Mouse (Mus musculus): ENCODE measurements around the gene Tpm1. TPM values are rescaled to one million over a fixed set of nuclear protein-coding genes. Genes with fewer than 3 reads are reported as not detected.
A peak's percentile ranks its signal among the peaks of the same experiment; 100 is the strongest.

The Tpm1 gene
- total RNA-seq, 2 experiments from 2014 or later = 11,169 to 11,475 TPM

DNA sequence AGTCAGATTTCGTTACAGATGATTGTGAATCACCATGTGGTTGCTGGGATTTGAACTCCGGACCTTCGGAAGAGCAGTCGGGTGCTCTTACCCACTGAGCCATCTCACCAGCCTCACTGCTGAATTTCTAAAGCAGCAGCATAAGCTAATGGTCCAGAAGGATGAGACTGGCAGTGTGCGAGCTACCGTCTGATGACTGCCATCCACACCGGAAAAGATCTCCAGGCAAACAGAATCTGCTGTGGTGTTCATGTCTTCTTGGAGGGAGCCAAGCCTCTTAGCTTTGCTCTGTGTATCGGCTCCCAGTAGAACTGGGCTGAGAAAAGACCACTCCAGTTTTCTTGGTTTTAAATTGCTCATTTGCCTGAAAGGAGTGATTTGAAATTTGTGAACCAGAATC lies 49.5 kb downstream of the Tpm1 start:
- no peak for DNase-seq
- intact Hi-C loops (cut with DNase I) = loop anchor here (5.0 kb wide), 3 partner anchors 158 to 273 kb away; no protein-coding TSS in a partner anchor

DNA sequence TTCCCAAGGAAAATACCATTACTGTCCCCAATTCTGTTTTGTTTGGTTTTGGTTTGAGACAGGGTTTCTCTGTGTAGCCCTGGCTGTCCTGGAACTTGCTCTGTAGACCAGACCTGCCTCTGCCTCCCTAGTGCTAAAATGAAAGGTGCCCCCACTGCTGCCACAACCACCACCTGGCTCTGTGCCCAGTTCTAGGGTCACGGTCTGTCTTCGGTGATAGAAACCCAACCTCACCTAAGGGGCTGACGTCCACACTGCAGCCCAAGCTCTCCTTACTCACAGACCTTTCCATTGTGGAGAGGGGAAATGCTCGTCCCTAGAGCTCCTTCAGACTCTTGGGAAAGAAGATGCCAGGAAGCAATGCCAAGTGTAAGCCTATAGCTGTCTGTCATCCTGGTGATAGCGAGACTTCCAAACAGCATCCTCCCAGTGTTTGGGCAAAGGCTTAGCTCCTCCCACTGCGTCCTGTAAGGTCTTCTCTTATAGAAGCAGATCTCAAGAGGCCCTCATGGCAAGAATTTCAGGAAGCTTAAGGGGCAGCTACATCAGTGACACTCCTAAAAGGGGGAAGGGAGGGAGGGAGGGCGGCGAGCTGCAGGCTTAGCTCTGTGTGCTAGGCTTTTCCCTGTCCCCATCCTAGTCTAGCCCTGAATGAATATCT lies 57.3 kb downstream of the Tpm1 start:
- DNase-seq = no peak
- intact Hi-C loops (cut with DNase I) = no loop called here

DNA sequence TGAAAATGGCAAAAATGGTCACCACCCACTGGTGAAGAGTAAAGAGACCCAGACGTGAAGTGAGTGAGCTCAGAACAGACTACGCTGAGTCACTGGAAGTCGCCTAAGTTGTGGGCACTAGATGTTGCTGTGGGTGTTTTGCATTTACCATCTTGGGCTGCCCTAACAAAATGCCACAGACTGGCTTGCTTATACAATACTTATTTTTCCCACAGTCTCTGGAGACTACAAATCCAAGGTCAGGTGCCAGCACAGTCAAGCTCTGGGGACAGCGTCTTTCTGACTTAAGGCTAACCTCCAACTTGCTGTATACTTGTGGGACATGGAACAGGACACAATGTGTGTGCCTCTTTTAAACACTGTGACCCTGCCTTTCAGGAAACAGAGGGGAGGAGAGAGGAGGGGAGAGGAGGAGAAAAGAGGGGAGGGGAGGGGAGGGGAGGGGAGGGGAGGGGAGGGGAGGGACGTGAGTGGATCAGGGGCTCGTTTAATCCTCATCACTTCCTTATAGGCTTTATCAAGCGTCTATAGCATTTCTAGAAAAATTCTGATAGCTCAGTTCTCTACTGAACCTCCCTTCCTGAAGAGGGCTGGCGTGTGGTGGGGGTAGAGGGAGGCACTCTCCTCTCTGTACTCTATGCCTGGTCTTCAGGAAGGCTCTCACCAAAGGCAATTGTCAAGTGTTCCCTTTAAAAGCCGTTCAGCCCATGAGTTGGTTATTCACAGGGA lies 58.0 kb downstream of the Tpm1 start:
- DNase-seq = no peak
- intact Hi-C loops (cut with DNase I) = no loop called here

DNA sequence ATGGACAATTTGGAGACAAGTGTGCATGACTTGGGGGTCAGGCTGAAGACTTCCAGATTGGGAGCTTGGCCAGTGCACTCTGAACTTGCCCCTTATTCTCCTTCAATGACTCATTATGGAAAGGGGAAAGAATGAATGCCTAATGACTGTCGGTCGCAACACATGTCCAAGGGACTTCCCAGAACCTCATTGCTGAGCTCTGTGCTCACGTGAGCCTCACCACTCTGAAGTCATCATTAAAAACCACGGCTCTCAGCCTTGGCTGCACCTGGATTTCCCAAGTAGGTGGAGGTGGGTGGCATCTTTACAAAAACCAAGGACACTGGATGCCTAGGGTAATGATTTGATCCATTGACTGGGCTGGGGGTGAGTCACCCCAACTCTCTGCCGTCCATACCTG lies 59.2 kb downstream of the Tpm1 start:
- intact Hi-C loops (cut with DNase I) = no loop called here
- DNase-seq = no peak

DNA sequence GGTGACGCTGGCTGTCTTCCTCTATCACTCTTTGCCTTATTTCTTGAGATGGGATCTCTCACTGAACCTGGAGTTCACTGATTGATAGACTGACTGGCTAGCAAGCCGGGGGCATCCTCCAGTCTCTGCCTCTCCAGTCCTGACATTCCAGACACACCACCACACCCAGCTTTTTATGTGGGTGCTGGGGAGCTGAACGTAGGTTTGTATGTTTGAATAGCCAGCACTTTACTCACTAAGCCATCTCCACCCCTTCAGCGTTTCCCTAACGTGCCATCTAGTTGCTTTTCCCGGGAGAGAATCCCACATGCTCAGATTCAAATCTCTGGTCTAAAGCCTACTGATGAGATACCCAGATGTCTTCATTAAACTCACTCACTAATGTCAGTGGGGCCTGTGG lies 59.6 kb downstream of the Tpm1 start:
- intact Hi-C loops (cut with DNase I) = no loop called here
- no peak for DNase-seq

DNA sequence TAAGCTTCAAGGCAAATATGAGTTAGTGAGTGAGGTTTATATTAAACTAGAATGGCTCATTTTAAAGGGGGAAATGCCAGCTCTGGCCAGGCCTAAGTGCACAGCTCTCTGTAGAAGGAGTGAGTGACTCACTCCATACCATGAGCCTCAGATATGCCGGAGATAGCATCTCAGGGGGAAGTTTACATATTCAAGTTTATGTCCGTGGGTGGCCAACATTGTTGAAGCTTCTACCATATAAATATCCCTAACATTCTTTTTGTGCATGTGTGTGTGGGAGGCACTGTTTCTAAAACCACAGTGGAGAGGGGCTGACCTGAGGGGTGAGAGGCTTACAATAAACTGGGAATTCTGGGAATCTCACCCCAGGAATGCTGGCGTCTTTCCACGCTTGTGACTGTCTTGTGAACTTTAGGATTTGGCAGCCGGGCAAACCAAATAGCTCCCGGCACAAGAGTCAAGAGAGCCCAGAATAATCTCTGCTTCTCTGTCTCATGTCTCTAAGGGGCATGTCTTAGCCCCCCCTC lies 60.3 kb downstream of the Tpm1 start:
- intact Hi-C loops (cut with DNase I) = no loop called here
- DNase-seq = peak; percentile 32 to 58

DNA sequence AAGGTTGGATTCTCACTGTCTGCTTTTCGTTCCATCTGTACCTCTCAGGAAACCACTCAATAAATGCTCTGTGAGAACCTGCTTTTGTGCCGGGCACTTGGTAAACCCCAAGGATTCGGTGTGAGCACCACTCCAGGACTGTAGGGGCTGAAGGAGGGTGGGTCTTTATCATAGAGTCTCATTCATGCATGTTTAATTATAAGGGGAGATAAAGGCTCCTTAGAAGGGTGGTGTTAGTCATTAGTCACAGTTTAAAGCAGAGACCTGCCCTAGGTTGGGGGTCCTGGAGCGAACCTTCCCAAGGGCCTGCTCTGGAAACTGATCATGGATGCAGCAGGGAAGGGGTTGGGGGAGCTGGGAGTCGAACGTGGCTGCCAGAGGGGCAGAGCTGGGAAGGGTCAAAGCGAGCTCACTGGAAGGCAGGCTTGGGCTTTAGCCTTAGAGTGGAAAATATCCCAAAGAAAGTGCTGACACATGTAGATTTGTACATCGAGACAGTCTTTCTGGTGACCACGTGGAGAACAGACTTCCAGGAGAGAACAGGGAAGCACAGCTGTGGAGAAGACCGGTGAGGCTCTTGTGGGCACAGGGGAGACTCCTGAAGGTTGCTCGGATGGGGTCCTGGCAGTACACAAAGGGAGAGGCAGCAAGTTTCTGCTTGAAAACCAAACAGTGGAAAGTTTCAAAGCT lies 60.9 kb downstream of the Tpm1 start:
- intact Hi-C loops (cut with DNase I) = no loop called here
- no peak for DNase-seq

DNA sequence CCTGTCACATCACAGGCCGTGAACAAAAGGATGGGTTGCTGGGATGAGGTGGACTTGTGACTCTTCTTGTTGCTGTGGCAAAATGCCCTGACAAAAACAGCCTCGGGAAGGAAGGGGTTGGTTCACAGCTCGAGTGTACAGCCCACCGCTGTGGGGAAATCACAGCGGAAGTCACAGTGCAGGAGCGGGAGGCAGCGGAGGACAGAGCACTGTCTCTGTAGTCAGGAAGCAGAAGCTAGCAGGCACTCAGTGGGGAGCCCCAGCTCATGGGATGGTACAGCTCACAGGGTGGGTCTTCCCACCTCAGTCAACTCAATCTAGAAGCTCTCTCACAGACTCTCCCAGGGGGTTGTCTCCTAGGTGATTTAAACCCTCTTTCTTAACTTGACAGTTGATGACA lies 63.8 kb downstream of the Tpm1 start:
- no peak for DNase-seq
- intact Hi-C loops (cut with DNase I) = no loop called here

DNA sequence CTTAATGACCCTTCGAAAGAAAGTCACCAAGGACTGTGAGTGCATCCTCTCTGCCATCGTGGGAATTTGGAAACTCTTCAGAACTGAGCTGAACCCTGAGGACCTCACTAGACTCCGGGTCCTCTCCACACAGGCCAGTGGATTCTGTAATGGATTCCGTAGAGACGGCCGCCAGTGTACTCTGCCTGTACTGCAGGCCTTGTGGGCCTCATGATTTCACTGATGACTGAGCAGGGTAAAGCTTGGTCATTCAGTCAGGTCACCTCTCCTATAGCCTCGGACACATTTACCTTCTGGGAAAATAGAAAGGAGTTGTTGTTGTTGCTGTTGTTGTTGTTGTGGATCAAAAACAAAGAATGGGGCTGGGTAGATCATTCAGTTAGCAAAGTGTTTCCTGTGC lies 67.1 kb downstream of the Tpm1 start:
- intact Hi-C loops (cut with DNase I) = no loop called here
- DNase-seq = no peak

DNA sequence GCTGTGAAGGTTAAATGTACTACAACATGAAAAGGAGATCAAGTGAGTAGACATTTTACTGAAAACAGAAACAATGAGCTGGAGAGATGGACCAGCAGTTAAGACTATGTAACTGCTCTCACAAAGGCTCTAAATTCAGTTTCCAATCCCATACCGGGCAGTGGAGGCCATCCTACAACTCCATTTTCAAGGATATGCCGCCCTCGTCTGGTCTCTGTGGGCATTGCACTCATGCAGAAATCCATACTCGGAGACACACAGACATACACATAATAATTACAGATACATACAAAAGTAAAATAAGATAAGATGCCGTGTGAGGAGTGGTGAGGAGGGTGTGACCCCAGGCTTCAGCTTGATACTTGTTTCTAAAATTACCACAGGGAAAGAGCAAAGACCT lies 68.7 kb downstream of the Tpm1 start:
- intact Hi-C loops (cut with DNase I) = no loop called here
- DNase-seq = peak; percentile 64 to 81

DNA sequence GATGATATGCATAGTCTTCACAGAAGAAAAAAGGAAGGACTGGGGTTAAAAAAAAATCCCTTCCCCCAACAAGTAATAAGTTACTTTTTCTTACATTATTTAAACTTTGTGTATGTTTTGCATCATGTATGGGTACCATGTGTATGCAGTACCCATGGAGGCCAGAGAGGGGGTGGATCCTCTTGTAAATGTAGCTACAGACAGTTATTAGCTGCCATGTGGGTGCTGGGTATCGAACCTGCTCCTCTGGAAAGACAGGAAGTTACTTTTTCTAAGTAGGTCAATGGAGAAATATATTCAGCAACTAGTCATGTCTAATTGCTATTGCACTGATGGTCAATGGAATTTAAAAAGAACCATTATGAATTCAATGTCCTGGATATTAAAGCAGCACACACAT lies 70.7 kb downstream of the Tpm1 start:
- DNase-seq = no peak
- intact Hi-C loops (cut with DNase I) = no loop called here

DNA sequence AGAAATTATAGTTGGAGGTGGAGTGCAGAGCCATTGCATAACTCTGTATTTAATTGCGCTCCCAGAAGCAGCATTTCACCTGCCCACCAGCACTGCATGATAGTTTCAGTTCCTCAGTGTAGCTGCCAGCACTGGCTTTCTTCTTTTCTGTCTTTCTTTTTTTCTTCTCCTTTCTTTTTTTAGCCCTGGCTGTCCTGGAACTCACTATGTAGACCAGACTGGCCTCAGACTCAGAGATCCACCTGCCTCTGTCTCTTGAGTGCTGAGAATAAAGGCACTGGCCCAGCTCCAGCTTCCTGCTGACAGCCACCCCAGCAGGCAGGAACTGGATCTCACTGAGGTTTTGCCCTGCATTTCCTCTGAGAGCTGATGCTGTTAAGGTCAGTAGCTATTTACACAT lies 71.2 kb downstream of the Tpm1 start:
- intact Hi-C loops (cut with DNase I) = no loop called here
- no peak for DNase-seq

DNA sequence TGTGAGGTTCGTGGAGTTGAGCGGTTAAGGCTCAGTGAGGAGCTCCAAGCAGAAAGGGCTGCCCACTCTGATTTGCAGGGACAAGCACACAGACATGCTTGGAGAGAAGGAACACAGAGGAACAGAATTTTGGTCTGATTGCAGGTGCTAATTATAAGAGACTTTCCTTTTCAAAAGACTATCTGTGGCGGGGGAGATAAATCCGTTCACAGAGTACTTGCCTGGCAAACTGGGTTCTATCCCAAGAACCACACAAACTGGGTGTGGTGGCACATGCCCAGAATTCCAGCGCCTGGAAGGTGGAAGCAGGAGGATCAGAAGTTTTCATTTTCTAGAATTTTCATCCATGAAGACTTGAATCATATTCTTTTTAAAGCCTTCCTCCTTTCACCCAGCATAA lies 72.1 kb downstream of the Tpm1 start:
- intact Hi-C loops (cut with DNase I) = no loop called here
- DNase-seq = no peak

DNA sequence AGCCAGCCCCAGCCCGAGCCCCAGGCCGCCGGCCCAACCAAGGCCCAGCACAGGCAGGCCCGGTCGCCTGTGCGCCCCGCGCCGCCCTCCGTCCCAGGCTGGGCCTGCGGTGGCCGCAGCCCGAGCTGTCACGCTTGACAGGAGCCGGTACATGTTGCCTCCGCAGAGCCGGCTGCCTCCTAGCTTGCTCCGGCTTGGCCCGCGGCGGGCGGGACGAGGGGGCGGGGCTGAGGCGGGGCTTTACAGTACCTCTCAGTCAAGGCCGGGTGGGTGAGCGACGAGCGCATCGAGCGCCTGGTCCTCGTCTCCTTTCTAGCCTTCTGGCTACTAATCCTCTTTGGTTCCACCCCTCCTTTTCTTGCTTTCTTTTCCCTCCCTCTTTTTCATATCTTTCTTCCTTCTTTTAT lies 74.0 kb downstream of the Tpm1 start, which contains the start of gene Lactb:
TSS of gene Lactb (minus strand) at position 246 of the 407 bp plus-strand sequence.
- intact Hi-C loops (cut with DNase I) = no loop called here
- DNase-seq = peak; percentile 96

DNA sequence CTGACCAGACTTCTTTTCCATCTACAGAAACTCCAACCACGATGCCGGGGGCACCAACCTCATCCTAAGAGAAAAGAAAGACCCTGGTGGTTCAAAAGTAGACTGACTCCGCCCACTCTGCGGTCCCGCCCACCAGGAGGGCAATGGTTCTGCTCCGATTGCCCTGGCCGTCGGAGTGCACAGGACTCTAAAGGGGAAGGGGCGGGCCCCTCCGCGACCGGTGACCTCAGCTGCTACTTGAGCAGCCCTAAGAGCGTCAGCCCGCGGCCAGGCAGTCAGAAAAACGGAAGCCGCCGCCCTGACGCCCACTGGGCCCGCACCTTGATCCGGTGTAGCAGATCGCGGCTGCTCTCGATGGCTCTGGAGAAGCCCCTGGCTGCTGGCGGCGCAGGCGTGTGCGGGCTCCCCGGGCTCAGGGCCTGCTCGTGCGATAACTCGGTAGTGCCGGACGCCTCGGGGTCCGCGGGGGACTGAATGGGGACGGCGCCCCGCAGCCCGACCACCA lies 74.4 kb downstream of the Tpm1 start:
- peak; percentile 74 to 78 for DNase-seq
- intact Hi-C loops (cut with DNase I) = no loop called here

Other genes starting within 250 kb of the Tpm1 start
- 1 to 10 TPM; 1.0 to 1.9 TPM for gene Aph1c, start 214.7 kb downstream of the Tpm1 start, total RNA-seq (2021)
- gene Rab8b, start 129.7 kb downstream of the Tpm1 start, total RNA-seq (2021) = 10 to 100 TPM; 12.7 to 13.5 TPM
- gene Rps27l, start 103.3 kb downstream of the Tpm1 start, total RNA-seq (2021) = 100 to 1,000 TPM; 179 to 198 TPM
- 10 to 100 TPM; 22.6 to 23.8 TPM for gene Lactb, start 73.9 kb downstream of the Tpm1 start, total RNA-seq (2021)